Mouse (Mus musculus): Measurements from ENCODE around the gene Lmnb2. TPM values are rescaled to one million over a fixed set of nuclear protein-coding genes. Genes with fewer than 3 reads are reported as not detected.
A peak's percentile ranks its signal among the peaks of the same experiment; 100 is the strongest.

Gene Lmnb2
- polyA plus RNA-seq, 1 experiment, result 16.6 TPM

GRCm38 (mm10) chr10:80870993-80871392 lies 47.1 kb downstream of the Lmnb2 start:
- H3K4me1 ChIP-seq, result peaks cover 18% of the 10 kb centered on the region
- H3K36me3 ChIP-seq (replicated peaks; ENCODE audit: low read length), result peaks cover 29% of the 10 kb centered on the region
- no peaks in the 10 kb centered on the region for H3K9me3 ChIP-seq
- peaks cover 33% of the 10 kb centered on the region for H3K27me3 ChIP-seq (replicated peaks)
- H3K4me3 ChIP-seq (replicated peaks), result no peak overlapping the region
- TF ChIP-seq FLI1 (IDR thresholded peaks at IDR 0.05; ENCODE audit: low read length) (no peak), GATA1 (IDR thresholded peaks at IDR 0.05; ENCODE audit: borderline replicate concordance, low read length) (no peak)

DNA sequence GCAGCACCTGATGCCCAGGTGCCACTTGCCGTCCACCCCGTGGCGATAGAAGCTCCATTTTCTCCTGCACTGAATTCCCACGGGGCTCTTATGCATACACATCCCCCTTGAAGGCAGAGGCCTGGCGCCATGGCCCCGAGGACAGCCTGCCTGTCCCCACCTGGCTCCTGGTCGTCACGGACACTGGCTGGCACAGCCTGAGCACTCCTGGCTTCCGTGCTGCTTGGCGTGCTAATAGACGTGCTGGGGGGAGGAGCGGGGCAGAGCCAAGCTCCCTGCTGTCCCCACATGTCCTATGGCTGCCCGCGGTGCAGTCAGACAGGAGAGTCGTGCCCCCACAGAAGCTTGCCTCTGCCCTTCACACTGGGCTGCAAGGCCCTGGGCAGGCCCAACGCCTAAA lies 53.6 kb downstream of the Lmnb2 start:
- Histone ChIP-seq H3K9me3 (no peaks in the 10 kb centered on the region), H3K36me3 (replicated peaks; ENCODE audit: low read length) (peaks cover 89% of the 10 kb centered on the region), H3K4me3 (replicated peaks) (no peak overlapping the region), H3K4me1 (peaks cover 12% of the 10 kb centered on the region), H3K27me3 (replicated peaks) (no peaks in the 10 kb centered on the region)
- TF ChIP-seq GATA1 (IDR thresholded peaks at IDR 0.05; ENCODE audit: borderline replicate concordance, low read length) (no peak), FLI1 (IDR thresholded peaks at IDR 0.05; ENCODE audit: low read length) (no peak)

DNA sequence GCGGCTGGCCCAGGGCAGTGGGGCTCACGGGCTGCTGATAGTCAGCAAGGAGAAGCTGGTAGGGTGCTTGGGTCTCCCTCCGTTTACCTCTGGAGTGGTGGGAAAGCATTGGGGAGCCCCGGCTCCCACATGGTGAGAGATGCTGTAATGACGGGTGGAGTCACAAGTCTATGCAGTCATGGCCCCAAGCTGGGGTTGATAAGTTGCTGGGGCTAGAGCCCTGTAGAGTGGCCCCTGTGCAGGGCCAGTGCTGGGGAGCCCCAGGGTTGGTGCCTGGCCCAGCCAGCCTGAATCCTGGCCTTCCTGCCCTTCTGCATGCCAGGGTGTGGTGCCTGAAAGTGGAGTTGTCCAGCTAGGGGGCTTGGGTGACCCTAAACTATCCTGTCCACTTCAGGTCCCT lies 55.7 kb downstream of the Lmnb2 start:
- H3K27me3 ChIP-seq (replicated peaks), result no peaks in the 10 kb centered on the region
- TF ChIP-seq GATA1 (IDR thresholded peaks at IDR 0.05; ENCODE audit: borderline replicate concordance, low read length) (no peak), FLI1 (IDR thresholded peaks at IDR 0.05; ENCODE audit: low read length) (no peak)
- H3K4me3 ChIP-seq (replicated peaks), result no peak overlapping the region
- peaks cover 80% of the 10 kb centered on the region for H3K36me3 ChIP-seq (replicated peaks; ENCODE audit: low read length)
- no peaks in the 10 kb centered on the region for H3K9me3 ChIP-seq
- peaks cover 31% of the 10 kb centered on the region for H3K4me1 ChIP-seq

- Histone ChIP-seq H3K36me3 (replicated peaks; ENCODE audit: low read length) (peaks cover 44% of the 10 kb centered on the region), H3K4me3 (replicated peaks) (no peak overlapping the region), H3K9me3 (no peaks in the 10 kb centered on the region), H3K27me3 (replicated peaks) (no peaks in the 10 kb centered on the region), H3K4me1 (peaks cover 65% of the 10 kb centered on the region)
- TF ChIP-seq GATA1 (IDR thresholded peaks at IDR 0.05; ENCODE audit: borderline replicate concordance, low read length) (no peak), FLI1 (IDR thresholded peaks at IDR 0.05; ENCODE audit: low read length) (no peak)
These were observed 59.6 kb downstream of the Lmnb2 start for GRCm38 (mm10) chr10:80858350-80858935.

- no peak overlapping the region for H3K4me3 ChIP-seq (replicated peaks)
- TF ChIP-seq FLI1 (IDR thresholded peaks at IDR 0.05; ENCODE audit: low read length) (no peak), GATA1 (IDR thresholded peaks at IDR 0.05; ENCODE audit: borderline replicate concordance, low read length) (no peak)
- H3K36me3 ChIP-seq (replicated peaks; ENCODE audit: low read length), result peaks cover 44% of the 10 kb centered on the region
- H3K9me3 ChIP-seq, result no peaks in the 10 kb centered on the region
- peaks cover 71% of the 10 kb centered on the region for H3K4me1 ChIP-seq
- H3K27me3 ChIP-seq (replicated peaks), result no peaks in the 10 kb centered on the region
These were observed 60.2 kb downstream of the Lmnb2 start for GRCm38 (mm10) chr10:80857848-80858247.

GRCm38 (mm10) chr10:80857386-80857785 lies 60.7 kb downstream of the Lmnb2 start:
- Histone ChIP-seq H3K36me3 (replicated peaks; ENCODE audit: low read length) (peaks cover 42% of the 10 kb centered on the region), H3K27me3 (replicated peaks) (no peaks in the 10 kb centered on the region), H3K4me1 (peaks cover 71% of the 10 kb centered on the region), H3K9me3 (no peaks in the 10 kb centered on the region), H3K4me3 (replicated peaks) (no peak overlapping the region)
- no peak for TF ChIP-seq FLI1 (IDR thresholded peaks at IDR 0.05; ENCODE audit: low read length)
- TF ChIP-seq GATA1 (IDR thresholded peaks at IDR 0.05; ENCODE audit: borderline replicate concordance, low read length), result no peak

DNA sequence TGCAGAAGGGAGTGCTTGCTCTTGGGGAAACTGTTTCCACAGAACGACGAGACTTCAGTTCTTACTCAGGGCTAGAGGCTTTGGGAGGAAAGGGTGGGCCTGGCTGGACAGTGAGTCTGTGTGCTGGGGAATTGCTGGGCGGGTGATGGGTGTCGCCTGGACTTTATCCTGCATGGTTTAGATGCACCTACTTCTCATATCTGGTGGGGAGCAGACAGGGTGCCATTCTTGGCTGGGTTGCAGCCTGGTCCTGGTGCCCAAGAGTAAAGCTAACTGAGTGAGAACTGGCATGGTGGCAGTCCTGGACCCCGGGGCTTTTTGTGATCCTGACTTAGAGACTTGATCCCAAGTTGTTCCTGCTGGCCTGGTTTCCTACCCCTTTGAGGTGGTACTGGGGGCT lies 61.1 kb downstream of the Lmnb2 start:
- H3K4me1 ChIP-seq, result peaks cover 74% of the 10 kb centered on the region
- no peaks in the 10 kb centered on the region for H3K27me3 ChIP-seq (replicated peaks)
- peaks cover 42% of the 10 kb centered on the region for H3K36me3 ChIP-seq (replicated peaks; ENCODE audit: low read length)
- H3K9me3 ChIP-seq, result no peaks in the 10 kb centered on the region
- peak overlapping the region; percentile 47 for H3K4me3 ChIP-seq (replicated peaks)
- no peak for TF ChIP-seq FLI1 (IDR thresholded peaks at IDR 0.05; ENCODE audit: low read length)
- no peak for TF ChIP-seq GATA1 (IDR thresholded peaks at IDR 0.05; ENCODE audit: borderline replicate concordance, low read length)

GRCm38 (mm10) chr10:80856267-80856666 lies 61.8 kb downstream of the Lmnb2 start:
- Histone ChIP-seq H3K9me3 (no peaks in the 10 kb centered on the region), H3K27me3 (replicated peaks) (no peaks in the 10 kb centered on the region), H3K36me3 (replicated peaks; ENCODE audit: low read length) (peaks cover 42% of the 10 kb centered on the region), H3K4me3 (replicated peaks) (peak overlapping the region; percentile 100), H3K4me1 (peaks cover 75% of the 10 kb centered on the region)
- TF ChIP-seq FLI1 (IDR thresholded peaks at IDR 0.05; ENCODE audit: low read length), result no peak
- no peak for TF ChIP-seq GATA1 (IDR thresholded peaks at IDR 0.05; ENCODE audit: borderline replicate concordance, low read length)

GRCm38 (mm10) chr10:80855749-80856073 lies 62.3 kb downstream of the Lmnb2 start:
- Histone ChIP-seq H3K4me3 (replicated peaks) (peak overlapping the region; percentile 100), H3K9me3 (no peaks in the 10 kb centered on the region), H3K36me3 (replicated peaks; ENCODE audit: low read length) (peaks cover 41% of the 10 kb centered on the region), H3K27me3 (replicated peaks) (no peaks in the 10 kb centered on the region), H3K4me1 (peaks cover 69% of the 10 kb centered on the region)
- TF ChIP-seq FLI1 (IDR thresholded peaks at IDR 0.05; ENCODE audit: low read length) (no peak), GATA1 (IDR thresholded peaks at IDR 0.05; ENCODE audit: borderline replicate concordance, low read length) (no peak)

- TF ChIP-seq GATA1 (IDR thresholded peaks at IDR 0.05; ENCODE audit: borderline replicate concordance, low read length), result no peak
- no peak for TF ChIP-seq FLI1 (IDR thresholded peaks at IDR 0.05; ENCODE audit: low read length)
- H3K4me1 ChIP-seq, result peaks cover 68% of the 10 kb centered on the region
- H3K36me3 ChIP-seq (replicated peaks; ENCODE audit: low read length), result peaks cover 44% of the 10 kb centered on the region
- H3K4me3 ChIP-seq (replicated peaks), result peak within 1 kb of the TSS; percentile 100
- H3K9me3 ChIP-seq, result no peaks in the 10 kb centered on the region
- no peaks in the 10 kb centered on the region for H3K27me3 ChIP-seq (replicated peaks)
These were observed 62.9 kb downstream of the Lmnb2 start, which contains the start of the genes Lsm7 and Sppl2b for GRCm38 (mm10) chr10:80854913-80855748. Lsm7 (minus strand) TSS chr10:80855209. Sppl2b (plus strand) TSS chr10:80855275.

Other genes with a start within 250 kb of the Lmnb2 start
- 472 and 996 TPM in 2 replicates for gene Mknk2, start 240.1 kb downstream of the Lmnb2 start, polyA plus RNA-seq (2012; ENCODE audit: insufficient read depth, low replicate concordance)
- 61.8 and 135 TPM in 2 replicates for gene Mob3a, start 216.3 kb downstream of the Lmnb2 start, polyA plus RNA-seq (2012; ENCODE audit: insufficient read depth, low replicate concordance)
- 19.4 and 27.8 TPM in 2 replicates for gene Izumo4, start 216.1 kb downstream of the Lmnb2 start, polyA plus RNA-seq (2012; ENCODE audit: insufficient read depth, low replicate concordance)
- gene Ap3d1, start 176.0 kb downstream of the Lmnb2 start, polyA plus RNA-seq (2012; ENCODE audit: insufficient read depth, low replicate concordance), result 10.9 and 24.8 TPM in 2 replicates
- 35.3 and 88.7 TPM in 2 replicates for gene Dot1l, start 163.0 kb downstream of the Lmnb2 start, polyA plus RNA-seq (2012; ENCODE audit: insufficient read depth, low replicate concordance)
- gene Sf3a2, start 120.0 kb downstream of the Lmnb2 start, polyA plus RNA-seq (2012; ENCODE audit: insufficient read depth, low replicate concordance), result 413 and 1,110 TPM in 2 replicates
- 184 and 251 TPM in 2 replicates for gene Plekhj1, start 119.6 kb downstream of the Lmnb2 start, polyA plus RNA-seq (2012; ENCODE audit: insufficient read depth, low replicate concordance)
- gene Amh, start 113.0 kb downstream of the Lmnb2 start, polyA plus RNA-seq (2012; ENCODE audit: insufficient read depth, low replicate concordance), result 1.1 and 5.5 TPM in 2 replicates
- gene Jsrp1, start 104.7 kb downstream of the Lmnb2 start, polyA plus RNA-seq (2012; ENCODE audit: insufficient read depth, low replicate concordance), result not detected in 2 replicates
- 2,272 and 5,289 TPM in 2 replicates for gene Oaz1, start 91.6 kb downstream of the Lmnb2 start, polyA plus RNA-seq (2012; ENCODE audit: insufficient read depth, low replicate concordance)
- gene Lingo3, start 74.2 kb downstream of the Lmnb2 start, polyA plus RNA-seq (2012; ENCODE audit: insufficient read depth, low replicate concordance), result 0.04 TPM in 1 of 2 replicates, not detected in the other
- gene Lsm7, start 63.0 kb downstream of the Lmnb2 start, polyA plus RNA-seq (2012; ENCODE audit: insufficient read depth, low replicate concordance), result 6.8 and 219 TPM in 2 replicates
- 33.4 and 118 TPM in 2 replicates for gene Sppl2b, start 63.0 kb downstream of the Lmnb2 start, polyA plus RNA-seq (2012; ENCODE audit: insufficient read depth, low replicate concordance)
- 0.08 TPM in 1 of 2 replicates, not detected in the other for gene Tmprss9, start 46.4 kb downstream of the Lmnb2 start, polyA plus RNA-seq (2012; ENCODE audit: insufficient read depth, low replicate concordance)
- 88.8 and 345 TPM in 2 replicates for gene Timm13, start 17.3 kb downstream of the Lmnb2 start, polyA plus RNA-seq (2012; ENCODE audit: insufficient read depth, low replicate concordance)
- gene Gadd45b, start 11.8 kb upstream of the Lmnb2 start, polyA plus RNA-seq (2012; ENCODE audit: insufficient read depth, low replicate concordance), result 29.3 and 96.0 TPM in 2 replicates
- 0.41 and 1.1 TPM in 2 replicates for gene Gng7, start 96.7 kb upstream of the Lmnb2 start, polyA plus RNA-seq (2012; ENCODE audit: insufficient read depth, low replicate concordance)
- 0.06 TPM in 1 of 2 replicates, not detected in the other for gene Diras1, start 107.4 kb upstream of the Lmnb2 start, polyA plus RNA-seq (2012; ENCODE audit: insufficient read depth, low replicate concordance)
- gene Slc39a3, start 119.2 kb upstream of the Lmnb2 start, polyA plus RNA-seq (2012; ENCODE audit: insufficient read depth, low replicate concordance), result 1.9 and 7.5 TPM in 2 replicates
- 262 and 632 TPM in 2 replicates for gene Sgta, start 141.9 kb upstream of the Lmnb2 start, polyA plus RNA-seq (2012; ENCODE audit: insufficient read depth, low replicate concordance)
- 62.3 and 65.0 TPM in 2 replicates for gene Thop1, start 151.8 kb upstream of the Lmnb2 start, polyA plus RNA-seq (2012; ENCODE audit: insufficient read depth, low replicate concordance)
- not detected in 2 replicates for gene Creb3l3, start 180.6 kb upstream of the Lmnb2 start, polyA plus RNA-seq (2012; ENCODE audit: insufficient read depth, low replicate concordance)
- gene Map2k2, start 187.7 kb upstream of the Lmnb2 start, polyA plus RNA-seq (2012; ENCODE audit: insufficient read depth, low replicate concordance), result 407 and 1,114 TPM in 2 replicates
- gene Zbtb7a, start 217.0 kb upstream of the Lmnb2 start, polyA plus RNA-seq (2012; ENCODE audit: insufficient read depth, low replicate concordance), result 100.0 and 136 TPM in 2 replicates
- 95.2 and 184 TPM in 2 replicates for gene Pias4, start 249.7 kb upstream of the Lmnb2 start, polyA plus RNA-seq (2012; ENCODE audit: insufficient read depth, low replicate concordance)

Data from megakaryocyte, embryonic 14.5 days (primary cell).